Mouse (Mus musculus) erythroblast, embryonic 14.5 days (primary cell): ENCODE measurements at regions not wholly inside any gene's neighbourhood (a gene's known extent, or its start where the extent isn't known, plus 50 kb on each side); places are given as distances from the start of the nearest gene placed in this dataset.

Source experiments
- GATA1 ChIP-seq: IDR thresholded peaks from 2 replicates; pipeline ENCODE4 v1.6.1; 2012; ENCODE audit warnings: low read length, inconsistent platforms, mixed read lengths
- TAL1 ChIP-seq: IDR thresholded peaks from 3 replicates; pipeline ENCODE4 v1.6.1; 2012; ENCODE audit warnings: low read length, inconsistent platforms, mixed read lengths

- TF ChIP-seq TAL1, result no peak
- TF ChIP-seq GATA1, result no peak
These were observed 218.8 kb upstream of the Trib2 start for GRCm38 (mm10) chr12:16035551-16035950.
